Mouse (Mus musculus) NIH3T3 (cell line): ENCODE data around the gene Zcchc2.

ENCODE experiments used
- DNase-seq: peaks from one replicate; pipeline ENCODE4 v3.0.0-alpha.2; 2012; ENCODE audit warnings: low read depth

Gene Zcchc2

DNA sequence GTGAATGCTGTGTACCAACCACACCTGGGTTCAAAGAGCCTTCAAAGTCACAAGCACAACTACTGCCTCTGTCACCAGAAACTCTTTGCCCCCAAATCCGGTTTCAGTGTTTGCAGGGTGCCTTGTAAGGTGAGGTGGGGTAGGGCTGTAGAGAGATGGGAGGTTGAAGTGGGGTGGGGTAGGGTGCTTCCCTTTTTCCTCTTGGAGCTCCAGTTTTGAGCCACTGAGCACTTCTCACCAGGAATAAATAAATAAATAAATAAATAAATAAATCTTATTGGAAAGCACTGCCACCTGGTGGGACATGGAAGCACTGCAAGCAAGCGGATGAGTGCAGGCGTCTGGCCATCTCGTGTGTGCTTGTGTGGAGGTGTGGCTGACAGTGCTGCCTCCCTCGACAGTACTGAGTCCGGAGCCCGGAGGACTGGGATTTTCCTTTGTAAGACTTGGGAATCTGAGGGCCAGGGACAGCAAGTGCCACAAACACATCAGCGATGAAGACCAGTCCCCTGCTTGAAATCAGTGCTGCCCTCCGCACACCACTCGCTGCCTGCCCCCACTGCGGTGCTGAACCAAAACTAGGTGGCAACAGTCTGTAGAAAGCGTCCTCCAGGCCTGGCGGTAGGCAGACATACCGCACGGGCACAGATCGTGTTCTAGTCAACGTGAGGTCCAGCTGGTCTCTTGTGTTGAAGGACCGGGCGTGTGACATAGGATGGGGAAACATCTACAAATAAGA is 46.8 kb downstream of the Zcchc2 start:
- DNase-seq = peak; percentile 83

DNA sequence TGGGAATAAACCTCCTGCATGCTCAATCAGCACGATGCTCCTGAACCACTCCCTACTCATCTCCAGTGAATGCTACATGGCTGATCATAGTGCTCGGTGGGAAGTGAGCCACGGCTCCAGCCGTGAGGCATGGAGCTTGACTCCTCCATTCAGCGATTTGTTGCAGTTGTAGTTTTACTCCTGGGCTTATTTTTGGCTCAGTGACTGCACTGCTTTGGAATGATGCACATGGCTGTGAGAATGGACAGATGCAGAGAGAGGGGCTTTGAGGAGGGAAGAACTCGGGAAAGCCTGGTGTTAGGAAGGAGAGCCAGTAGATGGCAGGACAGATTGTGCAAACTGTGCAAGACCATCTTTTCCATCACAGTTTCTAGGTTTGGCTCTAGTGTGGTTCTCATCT is 49.1 kb downstream of the Zcchc2 start:
- DNase-seq = peak; percentile 68

DNA sequence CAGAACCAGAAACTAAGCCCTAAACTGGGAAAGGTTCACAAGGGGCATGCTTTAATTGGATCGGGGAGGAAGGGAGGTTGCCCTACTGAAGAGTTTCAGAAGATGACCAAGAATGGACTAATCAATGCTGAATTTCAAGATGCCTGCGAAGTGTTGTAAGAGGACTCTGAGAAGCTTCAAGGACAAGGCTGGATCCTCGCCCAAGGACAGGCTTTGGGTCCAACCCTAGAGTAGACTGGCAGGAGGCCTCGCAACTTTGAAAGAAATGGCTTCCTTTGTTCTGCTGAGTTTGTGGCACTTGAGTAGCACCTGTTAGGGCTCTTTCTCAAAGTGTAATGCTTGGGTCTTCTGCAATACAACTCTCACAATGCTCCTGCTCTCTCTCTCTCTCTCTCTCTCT is 50.1 kb downstream of the Zcchc2 start:
- no peak for DNase-seq

- no peak for DNase-seq
These were observed 52.0 kb downstream of the Zcchc2 start for GRCm38 (mm10) chr1:106042221-106042620.

DNA sequence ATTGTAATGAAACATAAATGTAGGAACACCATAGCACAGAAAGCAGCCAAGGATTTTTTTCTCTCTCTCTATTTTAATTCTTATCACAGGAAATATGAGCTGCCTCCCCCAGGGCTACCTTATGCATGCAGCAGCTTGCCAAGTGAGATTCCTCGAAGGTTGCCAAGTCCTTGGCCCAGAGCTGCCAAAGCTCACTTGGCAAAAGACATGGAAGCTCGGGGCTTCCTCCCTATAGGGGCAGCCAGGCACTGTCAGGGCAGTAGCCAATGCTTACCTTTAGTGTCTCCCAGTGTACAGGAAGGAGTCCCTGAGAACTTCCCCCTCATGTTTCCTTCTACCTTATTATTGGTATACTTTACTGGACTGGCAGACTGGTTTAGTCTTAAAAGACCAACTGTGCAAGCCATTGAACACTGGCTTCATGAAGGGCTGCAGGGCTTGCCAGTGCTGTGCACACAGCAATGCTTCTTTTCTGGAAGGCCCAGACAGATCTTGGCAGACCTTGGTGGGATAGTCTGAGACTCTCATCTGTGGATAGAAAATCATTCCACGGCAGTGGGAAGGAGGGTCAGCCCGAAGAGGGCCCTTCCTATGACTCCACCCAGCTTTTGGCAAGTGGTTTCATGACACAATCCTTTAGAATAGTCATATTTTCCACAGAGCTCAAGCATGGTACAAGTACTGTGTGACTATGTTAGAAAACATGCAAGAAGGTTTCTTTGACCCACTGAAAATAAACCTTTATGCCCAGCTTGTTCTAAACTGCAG is 53.0 kb downstream of the Zcchc2 start:
- DNase-seq = peak; percentile 93

GRCm38 (mm10) chr1:106049036-106049435 is 58.8 kb downstream of the Zcchc2 start:
- DNase-seq = no peak

- peak; percentile 35 for DNase-seq
These were observed 64.8 kb downstream of the Zcchc2 start for GRCm38 (mm10) chr1:106054978-106055377.

- DNase-seq = no peak
These were observed 68.1 kb downstream of the Zcchc2 start for GRCm38 (mm10) chr1:106058355-106058754.

DNA sequence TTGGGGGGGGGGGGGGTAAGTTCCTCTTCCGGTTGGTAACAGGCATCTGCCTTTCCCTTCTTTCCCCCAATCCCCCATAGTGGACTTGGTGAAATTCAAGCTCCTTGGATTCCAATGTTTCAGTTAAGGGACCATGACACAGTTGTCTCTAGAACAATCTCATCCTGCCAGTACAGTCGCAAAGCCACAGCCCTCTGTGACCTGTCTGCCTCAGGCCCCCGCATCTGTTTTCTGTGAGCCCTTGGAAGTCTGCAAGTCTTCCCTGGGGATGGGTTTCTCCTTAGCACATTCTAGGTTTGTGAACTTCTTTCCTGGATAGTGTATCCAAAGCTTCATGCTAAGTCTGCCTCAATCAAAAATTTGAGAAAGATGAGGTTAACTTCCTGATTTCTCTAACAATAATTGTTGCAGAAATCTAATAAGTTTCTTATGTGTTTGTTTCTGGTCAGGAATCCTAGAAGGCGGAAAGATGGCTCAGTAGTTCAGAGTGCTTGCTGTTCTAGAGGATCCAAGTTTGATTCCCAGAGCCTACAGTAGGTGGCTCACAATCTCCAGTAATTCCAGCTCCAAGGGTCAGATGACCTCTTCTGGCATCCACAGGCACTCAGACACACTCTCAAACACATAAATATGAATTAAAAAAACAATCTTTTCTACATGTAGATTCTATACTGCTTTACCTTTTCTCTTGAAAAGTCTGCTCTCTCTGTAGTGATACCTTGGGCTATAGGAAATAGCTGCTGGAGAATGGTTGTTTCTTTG is 69.5 kb downstream of the Zcchc2 start:
- peak; percentile 29 for DNase-seq

GRCm38 (mm10) chr1:106061185-106061910 is 71.1 kb downstream of the Zcchc2 start:
- DNase-seq = no peak

- DNase-seq = no peak
These were observed 72.8 kb downstream of the Zcchc2 start for GRCm38 (mm10) chr1:106062891-106063590.

- no peak for DNase-seq
These were observed 73.5 kb downstream of the Zcchc2 start for GRCm38 (mm10) chr1:106063591-106064170.

- no peak for DNase-seq
These were observed 74.1 kb downstream of the Zcchc2 start for GRCm38 (mm10) chr1:106064291-106064690.

DNA sequence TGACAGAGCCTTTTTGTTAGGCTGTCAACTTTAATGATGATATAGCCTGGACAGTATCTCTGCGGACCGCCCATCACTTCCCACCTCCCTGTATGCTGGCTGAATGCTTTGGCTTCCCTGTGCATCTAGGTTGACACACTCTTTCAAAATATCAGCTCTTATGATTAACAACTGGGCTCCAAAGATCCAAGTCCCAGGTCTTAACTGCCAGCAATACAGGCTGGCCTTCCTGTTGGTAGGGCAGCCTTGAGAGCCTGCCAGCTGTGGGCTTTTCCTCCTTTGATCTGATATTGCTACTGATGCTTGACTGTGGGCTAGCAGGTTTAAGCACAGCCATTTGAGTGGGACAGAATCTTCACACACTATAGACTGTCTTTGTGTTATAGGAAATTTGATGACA is 74.5 kb downstream of the Zcchc2 start:
- DNase-seq = no peak

- DNase-seq = no peak
These were observed 75.5 kb downstream of the Zcchc2 start for GRCm38 (mm10) chr1:106065679-106066078.

DNA sequence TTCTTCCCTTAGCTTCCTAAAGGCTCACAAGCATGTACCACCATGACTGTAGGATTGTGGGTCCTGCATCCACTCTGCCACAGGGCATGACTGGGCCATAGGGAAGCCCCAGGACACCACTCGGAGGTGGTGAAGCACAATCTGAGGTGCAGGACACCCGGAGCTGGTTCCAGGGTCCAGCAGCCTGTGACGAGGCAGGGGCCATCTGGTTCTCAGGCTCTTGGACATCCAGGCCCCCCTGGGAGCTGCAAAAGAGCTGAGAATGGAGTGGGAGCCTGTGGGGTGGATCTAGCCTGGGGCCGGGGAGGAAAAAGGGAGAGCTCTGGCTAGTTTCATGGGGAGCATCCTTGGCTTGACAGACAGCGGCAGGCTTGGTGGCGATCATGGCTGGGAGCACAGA is 77.1 kb downstream of the Zcchc2 start:
- no peak for DNase-seq

DNA sequence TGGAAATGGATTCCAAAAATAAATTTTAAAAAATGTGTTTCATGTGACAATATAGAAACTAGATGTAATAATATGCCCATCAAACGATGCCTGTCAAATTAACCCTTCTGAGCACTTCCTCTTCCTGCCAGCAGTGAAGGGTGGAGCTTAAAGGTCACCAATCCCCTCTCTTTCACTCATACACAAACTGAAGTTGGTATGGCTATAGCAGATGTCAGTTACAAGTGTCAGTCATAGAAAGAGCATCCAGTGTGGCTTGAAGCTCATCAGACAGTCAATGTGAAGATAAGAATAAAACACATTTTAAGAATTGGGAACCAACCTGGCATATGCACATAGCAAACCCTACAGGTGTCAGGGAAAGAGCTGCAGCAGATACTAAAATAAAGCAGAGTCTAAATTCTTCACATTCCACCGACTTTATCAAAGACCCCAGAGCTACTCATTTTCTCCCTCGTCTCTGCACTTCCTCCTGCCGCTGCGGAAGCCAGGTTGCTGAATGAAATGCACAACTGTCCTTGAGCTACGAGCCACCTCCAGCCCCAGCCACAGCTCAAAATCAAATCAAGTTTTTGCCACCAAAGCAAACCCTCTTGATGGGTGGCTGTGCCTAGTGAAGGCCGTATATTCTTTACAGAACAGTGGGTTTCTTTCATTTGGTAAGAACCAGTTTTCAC is 79.8 kb downstream of the Zcchc2 start:
- DNase-seq = no peak

GRCm38 (mm10) chr1:106070814-106071213 is 80.6 kb downstream of the Zcchc2 start:
- no peak for DNase-seq

DNA sequence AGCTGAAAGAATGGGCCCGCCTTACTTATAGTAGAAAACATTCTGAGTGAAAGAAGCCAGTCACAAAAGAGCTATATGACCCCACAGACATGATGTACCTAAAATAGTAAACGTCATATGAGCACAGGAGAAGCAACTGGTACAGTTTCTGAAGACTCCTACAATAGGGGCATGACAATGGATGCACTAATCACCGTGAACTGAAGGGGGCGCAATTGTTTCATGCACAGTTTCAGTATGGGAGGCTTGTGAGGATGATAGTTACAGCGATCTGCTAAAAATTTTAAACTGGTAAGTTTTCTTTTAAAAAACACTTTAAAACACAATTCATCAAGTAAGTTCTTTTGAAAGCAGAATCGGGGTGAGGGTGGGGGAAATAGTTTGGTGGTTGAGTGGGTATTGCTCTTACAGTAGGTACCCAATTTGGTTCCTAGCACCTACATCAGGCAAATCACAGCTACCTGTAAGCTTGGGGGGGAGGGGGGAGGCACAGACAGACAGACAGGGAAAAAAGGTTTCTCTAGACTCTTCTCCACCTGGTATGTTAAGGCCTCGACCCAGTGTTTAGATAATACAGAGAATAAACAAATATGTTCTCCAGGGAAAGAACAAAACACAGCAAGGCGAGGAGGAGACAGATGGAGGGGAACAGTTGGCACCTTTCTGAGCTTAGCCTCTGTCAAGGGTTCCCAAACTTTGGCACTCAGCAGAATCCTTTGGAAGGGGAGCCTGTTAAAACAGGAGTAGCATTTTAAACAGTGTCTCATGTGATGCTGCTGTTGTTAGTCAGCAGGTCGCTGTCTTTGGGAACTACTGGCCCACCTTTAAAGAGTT is 81.2 kb downstream of the Zcchc2 start:
- peak; percentile 94 for DNase-seq

DNA sequence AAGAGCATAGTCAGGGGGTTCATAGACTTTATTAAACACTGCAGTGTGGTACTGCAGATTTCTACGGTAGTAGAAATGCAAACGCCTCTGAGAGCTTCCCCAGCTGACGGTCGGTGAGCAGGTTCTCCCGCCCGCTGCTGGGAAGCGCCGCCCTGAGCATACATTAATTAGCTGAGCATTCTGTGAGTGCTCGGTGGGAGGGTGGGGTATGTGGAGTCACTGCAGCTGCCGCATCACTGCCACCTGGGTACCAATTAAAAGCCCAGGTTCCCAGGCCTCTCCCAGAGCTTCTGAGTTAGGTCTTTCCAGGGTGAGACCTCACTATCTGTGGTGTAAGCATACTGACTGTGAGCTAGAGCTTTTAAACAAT is 81.8 kb downstream of the Zcchc2 start:
- DNase-seq = no peak
